Mouse (Mus musculus): Measurements from ENCODE around the gene Ccdc171.
"Not testable (repeated sequence)": the region's sequence is repeated elsewhere in the genome, so short reads cannot be mapped to it uniquely, and the experiment has no call there.

- not testable (repeated sequence) for TF ChIP-seq POLR2A (IDR thresholded peaks at IDR 0.05; ENCODE audit: borderline replicate concordance, low read depth, low read length); CTCF (IDR thresholded peaks at IDR 0.05; ENCODE audit: low read depth, low read length)
Observed at GRCm38 (mm10) chr4:83675308-83675707, 150.0 kb downstream of the Ccdc171 start.

Measured in bone marrow macrophage, adult 2 months (primary cell).